Mouse (Mus musculus) forebrain, embryonic 16.5 days (tissue): Measurements from ENCODE around the gene Gnptg. TPM values are rescaled to one million over a fixed set of nuclear protein-coding genes. Genes with fewer than 3 reads are reported as not detected.
A peak's percentile ranks its signal among the peaks of the same experiment; 100 is the strongest.

Source experiments
- ATAC-seq: fragments of 200-750 bp; cut with Nextera tagmentation; 2 replicates; pipeline ENCODE4 v1.8.0; 2017; ENCODE audit warnings: mild to moderate bottlenecking, moderate library complexity
- H3K27ac ChIP-seq: fragments of 300-500 bp; sonication (generic); 2 replicates; pipeline ENCODE4 v1.5.1; 2014; ENCODE audit warnings: low read length, control low read depth
- H3K27me3 ChIP-seq: fragments of 300-500 bp; sonication (generic); replicated peaks from 2 replicates; pipeline ENCODE4 v1.6.1; 2014; ENCODE audit warnings: low read length; ENCODE audit not compliant: control insufficient read depth, insufficient read depth
- H3K36me3 ChIP-seq: fragments of 300-500 bp; sonication (generic); 2 replicates; pipeline ENCODE4 v1.6.1; 2014; ENCODE audit not compliant: control insufficient read depth, insufficient read depth
- H3K4me1 ChIP-seq: fragments of 300-500 bp; sonication (generic); replicated peaks from 2 replicates; pipeline ENCODE4 v1.6.1; 2014; ENCODE audit warnings: low read length; ENCODE audit not compliant: control insufficient read depth, insufficient read depth
- H3K4me2 ChIP-seq: fragments of 300-500 bp; sonication (generic); 2 replicates; pipeline ENCODE4 v1.6.1; 2014; ENCODE audit warnings: mild to moderate bottlenecking, low read length, control low read depth
- H3K4me3 ChIP-seq: fragments of 300-500 bp; sonication (generic); replicated peaks from 2 replicates; pipeline ENCODE4 v1.5.1; 2014; ENCODE audit warnings: mild to moderate bottlenecking, low read length, control low read depth
- H3K9ac ChIP-seq: fragments of 300-500 bp; sonication (generic); replicated peaks from 2 replicates; pipeline ENCODE4 v1.6.1; 2014; ENCODE audit warnings: low read depth, low read length, control low read depth
- H3K9me3 ChIP-seq: fragments of 300-500 bp; sonication (generic); 2 replicates; pipeline ENCODE4 v1.6.1; 2016; ENCODE audit warnings: low read length; ENCODE audit not compliant: control insufficient read depth
- WGBS: fragments of 180-500 bp; shearing (Covaris S2); extraction: QIAGEN DNeasy Blood & Tissue Kit; methylation state at CpG from one replicate; pipeline ENCODE4 v1.1.7; 2014; 5-methylcytosine and 5-hydroxymethylcytosine counted together
- polyA plus RNA-seq: library from polyadenylated mRNA; unstranded; fragments of >200 nt; fragmentation: Nextera tagmentation; extraction: Ambion mirVana; gene quantifications from 2 replicates; pipeline ENCODE4 v1.2.1, GENCODE M21; 2015

The Gnptg gene
- polyA plus RNA-seq: 83.8 and 99.9 TPM in 2 replicates

- Histone ChIP-seq H3K36me3 (peaks cover 27% of the 10 kb centered on the region), H3K27me3 (no peaks in the 10 kb centered on the region), H3K4me2 (peak within 1 kb of the TSS; percentile 99), H3K4me1 (peaks cover 18% of the 10 kb centered on the region), H3K9me3 (no peaks in the 10 kb centered on the region), H3K4me3 (peak within 1 kb of the TSS; percentile 98), H3K27ac (peak within 1 kb of the TSS; percentile 83), H3K9ac (peak within 1 kb of the TSS; percentile 96)
- peak; percentile 85 for ATAC-seq
- WGBS: under 1% methylated on average over 80 of the region's 80 CpGs
Measured at GRCm38 (mm10) chr17:25239695-25240636, at the start of gene Gnptg, which contains the start of gene Tsr3. Gnptg (minus strand) TSS chr17:25240124. Tsr3 (plus strand) TSS chr17:25240170.

- no peaks in the 10 kb centered on the region for H3K4me1 ChIP-seq
- no peaks in the 10 kb centered on the region for H3K9me3 ChIP-seq
- no peak overlapping the region for H3K4me2 ChIP-seq
- H3K9ac ChIP-seq: no peak overlapping the region
- no peaks in the 10 kb centered on the region for H3K27me3 ChIP-seq
- no peaks in the 10 kb centered on the region for H3K36me3 ChIP-seq
- 27% methylated on average over 4 of the region's 4 CpGs for WGBS
- ATAC-seq: no peak
- H3K27ac ChIP-seq: no peak overlapping the region
- no peak overlapping the region for H3K4me3 ChIP-seq
Measured at GRCm38 (mm10) chr17:25288842-25289241, 48.9 kb upstream of the Gnptg start.

GRCm38 (mm10) chr17:25285033-25285432, 45.1 kb upstream of the Gnptg start:
- Histone ChIP-seq H3K4me1 (no peaks in the 10 kb centered on the region), H3K27me3 (no peaks in the 10 kb centered on the region), H3K36me3 (no peaks in the 10 kb centered on the region), H3K27ac (no peak overlapping the region), H3K4me3 (no peak overlapping the region), H3K9ac (no peak overlapping the region), H3K9me3 (0 out of 2 replicates have a peak, but pooled peaks cover 4% of the 10 kb centered on the region), H3K4me2 (no peak overlapping the region)
- ATAC-seq: no peak
- 23% methylated on average over 3 of the region's 3 CpGs for WGBS

DNA sequence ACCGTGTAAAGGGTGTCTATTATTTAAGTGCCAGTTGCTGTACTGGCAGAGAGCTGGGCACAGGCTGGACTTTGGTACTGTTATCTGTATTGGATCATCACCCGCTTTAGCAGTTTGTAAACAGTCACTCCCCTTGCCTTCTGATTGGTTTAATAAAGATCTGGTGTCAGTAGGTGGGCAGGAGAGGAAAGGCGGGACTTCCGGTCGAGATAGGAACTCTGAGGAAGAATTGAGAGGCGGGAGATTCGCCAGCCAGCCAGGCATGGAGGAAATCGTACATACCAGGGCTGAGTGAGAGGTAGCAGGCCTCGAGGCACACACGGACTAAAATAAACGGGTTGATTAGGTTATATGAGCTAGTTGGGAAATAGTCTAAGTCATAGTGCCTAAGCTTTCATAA, 42.2 kb upstream of the Gnptg start:
- Histone ChIP-seq H3K36me3 (no peaks in the 10 kb centered on the region), H3K9ac (no peak overlapping the region), H3K4me1 (no peaks in the 10 kb centered on the region), H3K27ac (no peak overlapping the region), H3K4me2 (no peak overlapping the region), H3K9me3 (0 out of 2 replicates have a peak, but pooled peaks cover 4% of the 10 kb centered on the region), H3K4me3 (no peak overlapping the region), H3K27me3 (0 out of 2 replicates have a peak, but pooled peaks cover 4% of the 10 kb centered on the region)
- WGBS: 50% methylated on average over 11 of the region's 11 CpGs
- ATAC-seq: no peak

- Histone ChIP-seq H3K27ac (no peak overlapping the region), H3K9me3 (no peaks in the 10 kb centered on the region), H3K4me2 (no peak overlapping the region), H3K4me1 (peaks cover 19% of the 10 kb centered on the region), H3K4me3 (no peak overlapping the region), H3K36me3 (no peaks in the 10 kb centered on the region), H3K27me3 (0 out of 2 replicates have a peak, but pooled peaks cover 4% of the 10 kb centered on the region), H3K9ac (no peak overlapping the region)
- no peak for ATAC-seq
- WGBS: 94% methylated on average over 3 of the region's 3 CpGs
Measured at GRCm38 (mm10) chr17:25275833-25276232, 35.9 kb upstream of the Gnptg start.

- Histone ChIP-seq H3K4me2 (peak within 1 kb of the TSS; percentile 49), H3K36me3 (no peaks in the 10 kb centered on the region), H3K27me3 (0 out of 2 replicates have a peak, but pooled peaks cover 4% of the 10 kb centered on the region), H3K4me1 (peaks cover 30% of the 10 kb centered on the region), H3K4me3 (peak within 1 kb of the TSS; percentile 100), H3K27ac (peak within 1 kb of the TSS; percentile 99), H3K9ac (peak within 1 kb of the TSS; percentile 99), H3K9me3 (no peaks in the 10 kb centered on the region)
- 84% methylated on average over 9 of the region's 9 CpGs for WGBS
- ATAC-seq: no peak
Measured at GRCm38 (mm10) chr17:25274571-25275346, 34.8 kb upstream of the Gnptg start, which contains the start of gene Ube2i. Ube2i (minus strand) TSS chr17:25274622.

DNA sequence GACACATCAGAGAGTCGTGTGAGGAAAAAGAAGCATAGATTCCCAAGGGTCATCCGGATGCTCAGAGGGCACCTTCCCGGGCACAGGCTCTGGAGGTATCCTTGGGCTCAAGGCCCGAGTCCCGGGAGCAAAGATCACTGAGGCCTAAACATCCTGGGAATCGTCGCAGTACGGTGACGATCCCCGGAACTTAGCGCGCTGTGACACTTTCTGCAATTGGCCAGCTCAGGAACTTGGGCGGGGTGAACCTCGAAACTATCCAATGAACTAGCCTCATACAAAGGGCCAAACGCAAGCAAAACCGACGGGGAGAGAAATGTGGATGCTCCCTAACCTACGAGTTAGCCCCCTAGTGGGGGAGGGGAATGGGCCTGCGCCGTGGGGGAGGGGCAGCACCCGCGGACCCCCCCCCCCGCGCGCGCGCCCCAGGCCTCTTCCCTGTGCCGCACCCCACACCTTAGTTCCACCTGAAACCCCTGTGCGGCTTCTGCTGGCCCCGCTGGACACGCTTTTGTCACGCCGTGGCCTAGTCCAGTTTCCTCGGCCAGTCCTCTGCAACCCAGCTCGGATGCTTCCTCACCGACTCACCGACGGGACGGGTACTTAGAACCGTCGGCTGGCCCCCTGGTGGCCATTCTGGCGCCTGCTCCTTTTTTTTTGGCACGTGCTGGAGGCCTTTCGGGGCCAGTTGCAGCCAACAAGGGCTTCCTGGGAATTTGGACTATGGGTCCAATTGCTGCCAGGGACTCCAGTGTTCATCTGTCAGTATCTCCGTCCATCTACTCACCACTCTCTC, 34.0 kb upstream of the Gnptg start:
- H3K36me3 ChIP-seq: no peaks in the 10 kb centered on the region
- no peaks in the 10 kb centered on the region for H3K9me3 ChIP-seq
- ATAC-seq: peak; percentile 88
- H3K4me1 ChIP-seq: peaks cover 34% of the 10 kb centered on the region
- no peaks in the 10 kb centered on the region for H3K27me3 ChIP-seq
- H3K9ac ChIP-seq: peak overlapping the region; percentile 99
- peak overlapping the region; percentile 100 for H3K4me3 ChIP-seq
- H3K4me2 ChIP-seq: peak overlapping the region; percentile 49
- H3K27ac ChIP-seq: peak overlapping the region; percentile 99
- WGBS: under 1% methylated on average over 40 of the region's 45 CpGs

GRCm38 (mm10) chr17:25272951-25273705, 33.2 kb upstream of the Gnptg start:
- Histone ChIP-seq H3K27ac (peak overlapping the region; percentile 99), H3K4me1 (peaks cover 34% of the 10 kb centered on the region), H3K27me3 (no peaks in the 10 kb centered on the region), H3K9ac (peak overlapping the region; percentile 99), H3K36me3 (peaks cover 5% of the 10 kb centered on the region; the same call in 1 of the 2 replicates), H3K4me3 (peak overlapping the region; percentile 100), H3K4me2 (peak overlapping the region; percentile 99), H3K9me3 (no peaks in the 10 kb centered on the region)
- WGBS: under 1% methylated on average over 83 of the region's 92 CpGs
- ATAC-seq: peak; percentile 92
